Mouse (Mus musculus) CH12.LX (cell line): ENCODE results near the gene Col4a2. TPM values are rescaled to one million over a fixed set of nuclear protein-coding genes. Genes with fewer than 3 reads are reported as not detected.

Source experiments
- DNase-seq: peaks from one replicate; pipeline ENCODE4 v3.0.0-alpha.2; 2013; ENCODE audit errors: extremely low read depth
- H3K27ac ChIP-seq: 2 replicates; pipeline ENCODE4 v1.5.1; 2012; ENCODE audit warnings: low read depth, mild to moderate bottlenecking, control low read depth, moderate library complexity; ENCODE audit not compliant: insufficient read depth
- H3K27me3 ChIP-seq: replicated peaks from 2 replicates; pipeline ENCODE3; 2012; ENCODE audit warnings: inconsistent platforms
- H3K36me3 ChIP-seq, 2 experiments: replicated peaks in 1 of 2; 2 replicates each; pipeline versions ENCODE3 to v1.6.1; 2012; ENCODE audit warnings: inconsistent platforms in 1 of 2, low read length in 1 of 2, mild to moderate bottlenecking in 1 of 2, mixed read lengths in 1 of 2, moderate library complexity in 1 of 2; ENCODE audit not compliant: control insufficient read depth in 1 of 2, insufficient read depth in 1 of 2
- H3K4me1 ChIP-seq, 2 experiments: 2 replicates each; pipeline ENCODE4 v1.6.1; 2012; ENCODE audit warnings: inconsistent platforms in 1 of 2, moderate library complexity in 1 of 2; ENCODE audit not compliant: insufficient read depth in 2 of 2, control insufficient read depth in 1 of 2
- H3K4me2 ChIP-seq: 2 replicates; pipeline ENCODE4 v1.6.1; 2012; ENCODE audit warnings: low read depth, mild to moderate bottlenecking, control low read depth; ENCODE audit not compliant: poor library complexity, insufficient read depth, severe bottlenecking
- H3K4me3 ChIP-seq, 3 experiments: fragments of 150-350 bp in 1 of 3; sonication (generic) in 1 of 3; replicated peaks in 1 of 3; 2 replicates each; pipeline versions ENCODE3 to v1.5.1; 2011 to 2012; ENCODE audit warnings: low read depth in 2 of 3, low read length in 2 of 3, mild to moderate bottlenecking in 2 of 3, moderate library complexity in 2 of 3, control low read depth in 1 of 3, improper control_type of control experiment in 1 of 3, inconsistent platforms in 1 of 3, mixed read lengths in 1 of 3; ENCODE audit not compliant: poor library complexity in 1 of 3
- H3K79me2 ChIP-seq: replicated peaks from 2 replicates; pipeline ENCODE4 v1.6.1; 2012; ENCODE audit warnings: mild to moderate bottlenecking, moderate library complexity; ENCODE audit not compliant: control insufficient read depth, poor library complexity, insufficient read depth, severe bottlenecking; ENCODE audit errors: extremely low read depth
- H3K9ac ChIP-seq: 2 replicates; pipeline ENCODE4 v1.6.1; 2012; ENCODE audit warnings: low read depth, mild to moderate bottlenecking, control low read depth, moderate library complexity; ENCODE audit not compliant: insufficient read depth
- H3K9me3 ChIP-seq: replicated peaks from 2 replicates; pipeline ENCODE3; 2012; ENCODE audit warnings: low read length, inconsistent platforms, mixed read lengths
- BHLHE40 ChIP-seq: IDR thresholded peaks from 2 replicates; pipeline ENCODE4 v1.6.1; 2011; ENCODE audit warnings: mild to moderate bottlenecking, low read depth, low read length, improper control_type of control experiment
- CHD1 ChIP-seq: IDR thresholded peaks from 2 replicates; pipeline ENCODE4 v1.6.1; 2012; ENCODE audit warnings: low read depth, low read length, improper control_type of control experiment, inconsistent platforms
- E2F4 ChIP-seq: IDR thresholded peaks from 2 replicates; pipeline ENCODE4 v1.6.1; 2011; ENCODE audit warnings: low read depth, low read length, improper control_type of control experiment; ENCODE audit not compliant: insufficient replicate concordance
- EP300 ChIP-seq: IDR thresholded peaks from 2 replicates; pipeline ENCODE4 v1.6.1; 2011; ENCODE audit warnings: low read length, improper control_type of control experiment
- IRF4 ChIP-seq: IDR thresholded peaks from 2 replicates; pipeline ENCODE4 v1.6.1; 2014; ENCODE audit warnings: low read depth, mild to moderate bottlenecking, inconsistent platforms, low read length, improper control_type of control experiment
- JUND ChIP-seq: conservative IDR thresholded peaks from 2 replicates; pipeline ENCODE4 v1.6.1; 2011; ENCODE audit warnings: low read depth, low read length, improper control_type of control experiment
- KAT2A ChIP-seq: IDR thresholded peaks from 2 replicates; pipeline ENCODE4 v1.6.1; 2012; ENCODE audit warnings: low read length, improper control_type of control experiment, inconsistent platforms; ENCODE audit not compliant: insufficient replicate concordance
- MAZ ChIP-seq: IDR thresholded peaks from 2 replicates; pipeline ENCODE4 v1.6.1; 2012; ENCODE audit warnings: low read depth, mild to moderate bottlenecking, inconsistent platforms, low read length, improper control_type of control experiment, moderate library complexity
- MEF2A ChIP-seq: IDR thresholded peaks from 2 replicates; pipeline ENCODE4 v1.6.1; 2014; ENCODE audit warnings: low read depth, mild to moderate bottlenecking, inconsistent platforms, low read length, improper control_type of control experiment, borderline replicate concordance
- MXI1 ChIP-seq: IDR thresholded peaks from 2 replicates; pipeline ENCODE4 v1.6.1; 2011; ENCODE audit warnings: mild to moderate bottlenecking, low read depth, low read length, improper control_type of control experiment
- MYC ChIP-seq: IDR thresholded peaks from 2 replicates; pipeline ENCODE4 v1.6.1; 2011; ENCODE audit warnings: low read depth, mild to moderate bottlenecking, improper control_type of control experiment, low read length
- NELFE ChIP-seq: IDR thresholded peaks from 2 replicates; pipeline ENCODE4 v1.6.1; 2011; ENCODE audit warnings: low read depth, low read length, improper control_type of control experiment
- PAX5 ChIP-seq: IDR thresholded peaks from 2 replicates; pipeline ENCODE4 v1.6.1; 2012; ENCODE audit warnings: low read length, inconsistent platforms, mixed read lengths
- RCOR1 ChIP-seq: conservative IDR thresholded peaks from 2 replicates; pipeline ENCODE4 v1.6.1; 2012; ENCODE audit warnings: low read depth, mild to moderate bottlenecking, inconsistent platforms, low read length, improper control_type of control experiment
- TCF12 ChIP-seq: IDR thresholded peaks from 2 replicates; pipeline ENCODE4 v1.6.1; 2014; ENCODE audit warnings: low read depth, mild to moderate bottlenecking, inconsistent platforms, low read length, improper control_type of control experiment
- UBTF ChIP-seq: IDR thresholded peaks from 2 replicates; pipeline ENCODE4 v1.6.1; 2012; ENCODE audit warnings: low read depth, mild to moderate bottlenecking, inconsistent platforms, low read length, improper control_type of control experiment, moderate library complexity
- USF1 ChIP-seq: IDR thresholded peaks from 2 replicates; pipeline ENCODE4 v1.6.1; 2014; ENCODE audit warnings: low read depth, mild to moderate bottlenecking, inconsistent platforms, low read length, improper control_type of control experiment
- USF2 ChIP-seq: conservative IDR thresholded peaks from 2 replicates; pipeline ENCODE4 v1.6.1; 2011; ENCODE audit warnings: low read depth, low read length, improper control_type of control experiment
- ZC3H11A ChIP-seq: IDR thresholded peaks from 2 replicates; pipeline ENCODE4 v1.6.1; 2012; ENCODE audit warnings: low read depth, mild to moderate bottlenecking, inconsistent platforms, low read length, improper control_type of control experiment
- ZKSCAN1 ChIP-seq: IDR thresholded peaks from 2 replicates; pipeline ENCODE4 v1.6.1; 2012; ENCODE audit warnings: low read depth, inconsistent platforms, low read length, improper control_type of control experiment, borderline replicate concordance
- ZMIZ1 ChIP-seq: IDR thresholded peaks from 2 replicates; pipeline ENCODE4 v1.6.1; 2012; ENCODE audit warnings: low read depth, mild to moderate bottlenecking, inconsistent platforms, low read length, improper control_type of control experiment
- dilution Hi-C: fragments of 300-500 bp; cut with MboI; formaldehyde crosslinking; loops from 2 replicates; pipeline ENCODE4 v1.14.3; 2020; ENCODE audit warnings: low sequenced_read_pairs; ENCODE audit not compliant: extremely low pct_unique_long_range_greater_than_20kb, extremely low pct_ligation_motif_present
- in situ Hi-C: fragments of 300-500 bp; cut with MboI; formaldehyde crosslinking; loops from 3 replicates; pipeline ENCODE4 v1.14.3; 2019; ENCODE audit warnings: low sequenced_read_pairs, low pct_ligation_motif_present, low pct_unique_long_range_greater_than_20kb, mixed read lengths
- polyA plus RNA-seq: library from polyadenylated mRNA; unstranded; fragments of >175 nt; gene quantifications from 2 replicates; pipeline ENCODE4 v1.2.1, GENCODE M21; 2012; ENCODE audit warnings: low read depth; ENCODE audit not compliant: insufficient read length
- total RNA-seq, 2 experiments: library from RNA; depleted of rRNA; stranded (reverse); fragments of 300-350 nt in 1 of 2; fragments of >200 nt in 1 of 2; gene quantifications; 2 replicates each; pipeline ENCODE4 v1.2.3; 2012 to 2014

Col4a2 gene
- total and polyA plus RNA-seq, 3 experiments = 0.04 to 0.07 TPM; not detected in 1

DNA sequence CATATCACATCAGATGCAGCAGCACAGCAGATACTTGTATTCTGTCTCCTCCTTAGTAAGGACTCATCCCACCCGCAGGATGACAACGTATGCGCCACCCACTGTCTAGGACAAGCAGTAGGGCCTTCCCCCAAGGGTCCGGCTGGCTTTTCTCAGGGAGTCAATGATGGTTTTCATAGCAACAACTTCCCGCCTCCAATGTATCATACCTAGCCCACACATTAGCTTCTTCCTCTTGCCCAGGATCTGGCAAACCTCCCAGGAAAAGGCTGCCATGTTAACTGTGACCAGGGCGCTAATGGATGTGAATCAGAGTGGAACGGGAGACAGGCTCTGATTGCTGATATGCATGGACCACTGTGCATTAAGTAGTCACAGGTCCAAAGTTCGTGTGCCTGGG is 12.2 kb upstream of the Col4a2 start:
- DNase-seq = no peak
- no peaks in the 10 kb centered on the region for H3K36me3 ChIP-seq
- peaks cover 24% of the 10 kb centered on the region for H3K27me3 ChIP-seq
- no peaks in the 10 kb centered on the region for H3K4me1 ChIP-seq
- no peak overlapping the region for H3K9ac ChIP-seq
- no peak overlapping the region for H3K4me2 ChIP-seq
- TF ChIP-seq BHLHE40 (no peak), CHD1 (no peak), PAX5 (no peak), KAT2A (no peak), USF2 (no peak), TCF12 (no peak), UBTF (no peak), MXI1 (no peak)
- no peak overlapping the region for H3K4me3 ChIP-seq
- H3K27ac ChIP-seq = no peak overlapping the region
- dilution Hi-C loops (no loop called here), in situ Hi-C loops (no loop called here)
- H3K79me2 ChIP-seq = no peaks in the 10 kb centered on the region
- no peaks in the 10 kb centered on the region for H3K9me3 ChIP-seq

- in situ Hi-C loops (no loop called here), dilution Hi-C loops (no loop called here)
- peaks cover 9% of the 10 kb centered on the region for H3K27me3 ChIP-seq
- no peaks in the 10 kb centered on the region for H3K9me3 ChIP-seq
- no peak for DNase-seq
- no peaks in the 10 kb centered on the region for H3K79me2 ChIP-seq
- H3K4me2 ChIP-seq = no peak overlapping the region
- no peaks in the 10 kb centered on the region for H3K4me1 ChIP-seq
- H3K4me3 ChIP-seq = no peak overlapping the region
- H3K27ac ChIP-seq = no peak overlapping the region
- no peak overlapping the region for H3K9ac ChIP-seq
- H3K36me3 ChIP-seq = no peaks in the 10 kb centered on the region
- TF ChIP-seq CHD1 (no peak), EP300 (no peak), BHLHE40 (no peak), E2F4 (no peak), ZC3H11A (no peak), ZKSCAN1 (no peak), ZMIZ1 (no peak), MAZ (no peak), PAX5 (no peak)
- TF ChIP-seq, all 38 proteins: peak for 0
Measured at GRCm38 (mm10) chr8:11304027-11304601, 8.5 kb upstream of the Col4a2 start.

DNA sequence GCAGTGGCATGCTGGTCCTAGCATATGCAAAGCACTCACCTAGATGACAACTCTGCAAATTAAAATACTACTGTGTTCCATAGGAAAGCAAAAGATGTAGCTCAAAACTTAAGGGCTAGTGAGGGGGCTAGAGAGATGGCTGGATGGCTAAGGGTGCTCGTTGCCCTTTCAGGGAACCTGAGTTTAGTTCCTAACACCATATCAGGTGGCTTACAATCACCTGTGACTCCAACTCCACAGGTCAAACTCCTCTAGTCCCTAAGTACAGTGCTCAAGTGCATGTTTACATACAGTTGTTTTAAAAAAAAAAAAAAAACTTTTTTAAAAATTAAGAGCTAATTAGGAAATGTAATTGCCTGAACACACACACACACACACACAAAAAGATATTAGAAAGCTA is 7.1 kb upstream of the Col4a2 start:
- dilution Hi-C loops (no loop called here), in situ Hi-C loops (no loop called here)
- H3K27me3 ChIP-seq = peaks cover 9% of the 10 kb centered on the region

More for the DNA sequence above, 7.1 kb upstream of the Col4a2 start:
- Histone ChIP-seq H3K9me3 (no peaks in the 10 kb centered on the region), H3K27ac (no peak overlapping the region), H3K9ac (no peak overlapping the region), H3K4me1 (no peaks in the 10 kb centered on the region), H3K79me2 (no peaks in the 10 kb centered on the region)
- no peak for DNase-seq
- no peak for TF ChIP-seq RCOR1
- no peak for TF ChIP-seq MYC
- TF ChIP-seq TCF12 = no peak
- TF ChIP-seq NELFE = no peak
- TF ChIP-seq JUND = no peak
- TF ChIP-seq BHLHE40 = no peak
- TF ChIP-seq KAT2A = no peak
- TF ChIP-seq EP300 = no peak
- TF ChIP-seq USF1 = no peak
- TF ChIP-seq MEF2A = no peak
- TF ChIP-seq USF2 = no peak
- TF ChIP-seq IRF4 = no peak
- no peak for TF ChIP-seq CHD1
- no peak for TF ChIP-seq MXI1
- TF ChIP-seq, all 38 proteins: peak for 0
- no peak overlapping the region for H3K4me2 ChIP-seq
- no peak overlapping the region for H3K4me3 ChIP-seq
- H3K36me3 ChIP-seq = no peaks in the 10 kb centered on the region
